Mouse (Mus musculus) limb, embryonic 11.5 days (tissue): ENCODE measurements around the gene Cyp2j12. TPM values are rescaled to one million over a fixed set of nuclear protein-coding genes. Genes with fewer than 3 reads are reported as not detected.

Experiments
- polyA plus RNA-seq: library from polyadenylated mRNA; unstranded; fragments of >200 nt; fragmentation: Nextera tagmentation; extraction: Ambion mirVana; gene quantifications from 2 replicates; pipeline ENCODE4 v1.2.1, GENCODE M21; 2014

Cyp2j12 gene
- polyA plus RNA-seq, 1 experiment from 2014 or later: not detected

Other genes starting within 250 kb of the Cyp2j12 start
- 16.4 and 19.0 TPM in 2 replicates for gene Hook1, start 173.9 kb downstream of the Cyp2j12 start, polyA plus RNA-seq
- 0.07 and 0.09 TPM in 2 replicates for gene Cyp2j13, start 63.6 kb downstream of the Cyp2j12 start, polyA plus RNA-seq
- gene Cyp2j7, start 95.5 kb upstream of the Cyp2j12 start, polyA plus RNA-seq: not detected in 2 replicates
- gene Cyp2j11, start 207.5 kb upstream of the Cyp2j12 start, polyA plus RNA-seq: not detected in 2 replicates